Mouse (Mus musculus) hindbrain, embryonic 11.5 days (tissue): Measurements from ENCODE around the gene Pkp4. TPM values are rescaled to one million over a fixed set of nuclear protein-coding genes. Genes with fewer than 3 reads are reported as not detected.

Experiments used
- ATAC-seq: fragments of 200-750 bp; cut with Nextera tagmentation; 2 replicates; pipeline ENCODE4 v1.8.0; 2017; ENCODE audit warnings: mild to moderate bottlenecking, moderate TSS enrichment, moderate library complexity; ENCODE audit not compliant: low FRiP score
- DNase-seq: peaks from one replicate; pipeline ENCODE4 v3.0.0-alpha.2; 2015; ENCODE audit warnings: low spot score
- H3K27ac ChIP-seq: fragments of 300-500 bp; sonication (generic); 2 replicates; pipeline ENCODE4 v1.5.1; 2014; ENCODE audit warnings: mild to moderate bottlenecking, low read depth, low read length
- H3K27me3 ChIP-seq: fragments of 300-500 bp; sonication (generic); 2 replicates; pipeline ENCODE4 v1.6.1; 2014; ENCODE audit warnings: mild to moderate bottlenecking, low read length, moderate library complexity, mixed read lengths; ENCODE audit not compliant: control insufficient read depth, insufficient read depth
- H3K36me3 ChIP-seq: fragments of 300-500 bp; sonication (generic); 2 replicates; pipeline ENCODE4 v1.6.1; 2014; ENCODE audit warnings: mild to moderate bottlenecking, low read length, moderate library complexity, mixed read lengths; ENCODE audit not compliant: control insufficient read depth, insufficient read depth
- H3K4me1 ChIP-seq: fragments of 300-500 bp; sonication (generic); replicated peaks from 2 replicates; pipeline ENCODE4 v1.6.1; 2014; ENCODE audit warnings: low read length, mixed read lengths; ENCODE audit not compliant: control insufficient read depth, insufficient read depth
- H3K4me2 ChIP-seq: fragments of 300-500 bp; sonication (generic); replicated peaks from 2 replicates; pipeline ENCODE4 v1.6.1; 2014; ENCODE audit warnings: mild to moderate bottlenecking, low read depth, low read length
- H3K4me3 ChIP-seq: fragments of 300-500 bp; sonication (generic); 2 replicates; pipeline ENCODE4 v1.5.1; 2014; ENCODE audit warnings: low read depth, low read length
- H3K9ac ChIP-seq: fragments of 300-500 bp; sonication (generic); 2 replicates; pipeline ENCODE4 v1.6.1; 2014; ENCODE audit warnings: low read depth, low read length
- H3K9me3 ChIP-seq: fragments of 300-500 bp; sonication (generic); 2 replicates; pipeline ENCODE4 v1.6.1; 2016; ENCODE audit warnings: low read length; ENCODE audit not compliant: control insufficient read depth
- WGBS: fragments of 180-500 bp; shearing (Covaris S2); extraction: QIAGEN DNeasy Blood & Tissue Kit; methylation state at CpG from one replicate; pipeline ENCODE4 v1.1.7; 2014; 5-methylcytosine and 5-hydroxymethylcytosine counted together
- polyA plus RNA-seq: library from polyadenylated mRNA; unstranded; fragments of >200 nt; fragmentation: Nextera tagmentation; extraction: Ambion mirVana; gene quantifications from 2 replicates; pipeline ENCODE4 v1.2.1, GENCODE M21; 2014

Gene Pkp4
- polyA plus RNA-seq, 1 experiment from 2014 or later = 21.3 TPM

DNA sequence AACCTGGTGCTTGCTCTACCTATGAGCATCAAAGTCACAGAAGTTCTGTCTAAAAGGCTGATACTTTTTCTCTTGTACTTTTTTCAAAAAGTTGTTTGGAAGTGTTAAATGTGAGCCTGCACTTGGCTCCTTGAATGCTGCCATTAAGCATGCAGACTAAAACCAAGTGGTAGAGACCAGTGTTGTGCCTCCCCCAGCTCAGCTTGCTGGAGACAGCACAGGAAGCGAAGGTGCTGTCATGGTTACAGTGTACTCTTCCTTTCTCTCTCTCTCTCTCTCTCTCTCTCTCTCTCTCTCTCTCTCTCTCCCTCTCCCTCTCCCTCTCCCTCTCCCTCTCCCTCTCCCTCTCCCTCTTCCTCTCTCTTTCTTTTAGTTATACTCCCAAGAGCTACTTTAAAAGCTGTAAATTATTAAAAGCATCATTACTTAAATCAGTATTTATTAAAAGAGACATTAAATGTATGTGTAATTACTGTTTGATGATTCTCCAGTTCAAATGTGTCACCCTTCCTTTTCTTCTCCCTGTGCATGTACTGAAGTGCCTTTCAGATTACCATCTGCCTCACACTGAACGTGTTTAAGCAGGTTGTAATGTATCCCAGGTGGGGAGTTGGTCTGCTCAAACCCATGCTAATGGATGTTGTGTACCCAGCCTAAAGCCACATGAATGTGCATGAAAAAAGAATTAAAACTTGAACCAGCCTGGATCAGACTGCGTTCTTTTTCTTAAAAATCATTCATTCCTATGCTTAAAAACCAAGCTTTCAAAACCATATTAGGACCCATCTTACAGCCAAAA, 43.2 kb downstream of the Pkp4 start:
- no peaks in the 10 kb centered on the region for H3K27me3 ChIP-seq
- no peaks in the 10 kb centered on the region for H3K9me3 ChIP-seq
- no peaks in the 10 kb centered on the region for H3K36me3 ChIP-seq
- H3K4me3 ChIP-seq = no peak overlapping the region
- no peak for DNase-seq
- WGBS = 79% methylated on average over 3 of the region's 3 CpGs
- no peak for ATAC-seq
- no peak overlapping the region for H3K9ac ChIP-seq
- H3K4me2 ChIP-seq = no peak overlapping the region
- H3K4me1 ChIP-seq = no peaks in the 10 kb centered on the region
- no peak overlapping the region for H3K27ac ChIP-seq

DNA sequence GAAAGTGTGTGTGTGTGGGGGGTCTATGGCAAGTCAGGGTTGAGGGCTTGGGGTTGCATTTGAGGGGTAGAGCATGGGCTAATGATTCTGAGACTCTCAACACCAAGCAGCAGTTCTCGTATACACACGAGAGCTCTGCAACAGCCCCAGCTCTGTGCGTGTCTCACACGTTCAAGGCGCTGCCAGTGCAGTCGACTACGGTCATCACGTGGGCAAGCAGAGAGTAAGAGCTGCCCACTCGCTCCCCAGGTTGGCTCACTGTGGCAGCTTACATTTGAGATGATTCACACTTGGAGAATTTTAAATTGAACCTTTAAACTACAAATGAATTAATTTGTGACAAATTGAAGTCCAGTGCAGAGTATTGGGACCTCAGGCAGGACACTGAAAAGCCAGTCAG, 44.4 kb downstream of the Pkp4 start:
- Histone ChIP-seq H3K4me2 (no peak overlapping the region), H3K9me3 (no peaks in the 10 kb centered on the region), H3K4me3 (no peak overlapping the region), H3K4me1 (no peaks in the 10 kb centered on the region), H3K27ac (no peak overlapping the region), H3K27me3 (no peaks in the 10 kb centered on the region), H3K36me3 (no peaks in the 10 kb centered on the region), H3K9ac (no peak overlapping the region)
- DNase-seq = no peak
- no peak for ATAC-seq
- WGBS = 96% methylated on average over 9 of the region's 9 CpGs

DNA sequence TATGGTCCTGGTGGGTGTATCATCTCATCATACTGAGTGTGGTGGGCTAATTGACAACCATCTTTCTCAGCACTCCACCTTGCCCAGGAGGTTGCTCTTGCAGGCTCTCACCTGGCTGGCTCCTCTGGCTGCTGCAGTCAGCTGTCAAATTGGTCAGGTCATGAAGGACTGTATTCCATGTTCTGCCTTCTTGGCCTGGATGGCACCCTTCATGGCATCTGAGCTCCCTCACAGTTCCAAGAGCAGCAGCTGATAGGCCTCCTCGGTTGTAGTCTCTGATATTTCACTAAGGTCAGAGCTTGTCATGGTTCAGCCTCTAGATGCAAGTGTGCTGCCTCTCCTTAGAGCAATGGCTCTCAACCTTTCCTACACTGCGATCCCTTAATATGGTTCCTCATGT, 45.5 kb downstream of the Pkp4 start:
- Histone ChIP-seq H3K4me3 (no peak overlapping the region), H3K9ac (no peak overlapping the region), H3K9me3 (no peaks in the 10 kb centered on the region), H3K36me3 (no peaks in the 10 kb centered on the region), H3K4me2 (no peak overlapping the region), H3K4me1 (no peaks in the 10 kb centered on the region), H3K27ac (no peak overlapping the region), H3K27me3 (no peaks in the 10 kb centered on the region)
- WGBS = 96% methylated on average over 2 of the region's 2 CpGs
- DNase-seq (no peak), ATAC-seq (no peak)

DNA sequence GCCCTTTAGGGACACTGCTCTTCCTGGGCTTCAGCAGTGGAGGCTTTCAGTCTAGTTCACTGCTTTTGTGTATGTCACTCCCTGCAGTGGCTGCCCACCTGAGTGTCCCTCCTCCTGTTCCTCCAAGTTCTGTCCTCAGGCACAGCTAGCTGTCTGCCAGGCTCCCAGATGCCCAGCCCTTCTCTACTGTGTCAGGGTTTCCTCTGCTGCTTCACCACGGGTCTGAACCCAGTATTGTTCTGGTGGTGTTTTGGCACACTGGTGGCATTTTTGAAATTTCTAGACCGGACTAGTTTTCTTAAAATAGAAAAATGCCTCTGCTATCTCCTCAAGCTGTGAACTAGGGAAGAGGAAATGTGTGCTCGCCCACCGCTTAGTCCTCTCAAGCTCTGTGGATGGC, 46.6 kb downstream of the Pkp4 start:
- Histone ChIP-seq H3K4me2 (no peak overlapping the region), H3K27ac (no peak overlapping the region), H3K9me3 (no peaks in the 10 kb centered on the region), H3K4me1 (no peaks in the 10 kb centered on the region), H3K9ac (no peak overlapping the region), H3K27me3 (no peaks in the 10 kb centered on the region), H3K4me3 (no peak overlapping the region), H3K36me3 (no peaks in the 10 kb centered on the region)
- DNase-seq (no peak), ATAC-seq (no peak)
- WGBS = 63% methylated on average over 4 of the region's 4 CpGs

DNA sequence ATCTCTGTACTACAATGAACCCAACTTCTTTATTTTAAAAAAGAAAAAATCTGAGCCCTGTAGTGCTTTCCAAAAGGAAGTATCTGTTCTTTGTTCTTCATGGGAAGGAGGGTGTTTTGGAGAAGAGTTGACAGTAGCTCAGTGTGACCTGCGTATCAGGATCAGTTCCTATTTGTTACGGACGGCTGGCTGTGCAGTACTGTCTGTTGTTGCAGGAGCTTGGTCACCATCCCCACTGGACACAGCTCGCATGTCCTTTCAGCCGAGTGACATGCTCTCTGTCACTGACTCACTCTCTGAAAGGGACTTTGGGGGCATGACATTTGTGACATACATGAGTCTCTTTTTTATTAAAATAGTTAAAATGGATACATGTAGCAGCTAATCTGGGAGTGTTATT, 47.1 kb downstream of the Pkp4 start:
- Histone ChIP-seq H3K4me3 (no peak overlapping the region), H3K9me3 (no peaks in the 10 kb centered on the region), H3K9ac (no peak overlapping the region), H3K27ac (no peak overlapping the region), H3K4me1 (no peaks in the 10 kb centered on the region), H3K36me3 (no peaks in the 10 kb centered on the region), H3K27me3 (no peaks in the 10 kb centered on the region), H3K4me2 (no peak overlapping the region)
- WGBS = 48% methylated on average over 5 of the region's 5 CpGs
- DNase-seq = no peak
- no peak for ATAC-seq

DNA sequence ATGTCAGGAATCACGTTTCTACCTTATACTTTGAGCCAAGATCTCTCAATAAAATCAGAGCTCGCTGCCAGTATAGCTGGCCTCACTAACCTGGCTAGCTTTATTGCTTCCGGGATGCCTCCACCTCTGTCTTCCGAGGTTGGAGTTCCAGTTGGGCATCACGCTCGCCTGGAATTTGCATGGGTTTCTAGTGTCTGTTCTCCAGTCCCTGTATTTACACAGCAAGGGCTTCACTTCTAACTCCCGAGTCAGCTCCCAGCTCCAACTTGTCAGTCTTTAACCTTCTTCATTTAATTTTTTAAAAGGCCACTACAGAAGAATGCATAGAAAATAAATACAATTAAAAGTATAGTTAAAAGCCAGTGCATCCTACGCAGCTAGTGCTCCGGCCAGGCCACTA, 47.6 kb downstream of the Pkp4 start:
- no peak overlapping the region for H3K27ac ChIP-seq
- ATAC-seq (no peak), DNase-seq (no peak)
- H3K9me3 ChIP-seq = no peaks in the 10 kb centered on the region
- H3K4me3 ChIP-seq = no peak overlapping the region
- H3K36me3 ChIP-seq = no peaks in the 10 kb centered on the region
- no peak overlapping the region for H3K9ac ChIP-seq
- H3K4me1 ChIP-seq = no peaks in the 10 kb centered on the region
- H3K4me2 ChIP-seq = no peak overlapping the region
- H3K27me3 ChIP-seq = no peaks in the 10 kb centered on the region
- WGBS = 83% methylated on average over 9 of the region's 9 CpGs

DNA sequence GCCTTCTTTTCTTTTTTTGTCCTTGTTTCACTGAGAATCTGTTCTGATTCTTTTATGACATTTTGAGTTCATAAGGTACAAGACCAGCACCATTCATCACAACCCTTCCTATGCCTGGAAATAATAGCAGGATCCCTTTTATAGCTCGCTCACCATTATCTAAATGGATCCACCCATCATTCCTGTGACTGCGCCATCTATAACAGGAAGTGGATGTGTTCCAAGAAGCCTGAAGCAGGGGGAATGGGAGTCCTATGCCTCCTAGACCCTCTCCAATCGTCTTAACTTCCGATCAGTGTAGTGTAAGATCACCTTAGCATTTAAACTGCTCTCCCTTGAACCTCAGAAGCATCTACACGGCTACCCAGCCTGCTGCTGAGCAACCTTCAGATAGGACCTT, 50.4 kb downstream of the Pkp4 start:
- ATAC-seq = no peak
- Histone ChIP-seq H3K4me3 (no peak overlapping the region), H3K27me3 (no peaks in the 10 kb centered on the region), H3K4me2 (no peak overlapping the region), H3K27ac (no peak overlapping the region), H3K4me1 (no peaks in the 10 kb centered on the region), H3K36me3 (no peaks in the 10 kb centered on the region), H3K9me3 (no peaks in the 10 kb centered on the region), H3K9ac (no peak overlapping the region)
- DNase-seq = no peak
- WGBS = 94% methylated on average over 5 of the region's 5 CpGs

DNA sequence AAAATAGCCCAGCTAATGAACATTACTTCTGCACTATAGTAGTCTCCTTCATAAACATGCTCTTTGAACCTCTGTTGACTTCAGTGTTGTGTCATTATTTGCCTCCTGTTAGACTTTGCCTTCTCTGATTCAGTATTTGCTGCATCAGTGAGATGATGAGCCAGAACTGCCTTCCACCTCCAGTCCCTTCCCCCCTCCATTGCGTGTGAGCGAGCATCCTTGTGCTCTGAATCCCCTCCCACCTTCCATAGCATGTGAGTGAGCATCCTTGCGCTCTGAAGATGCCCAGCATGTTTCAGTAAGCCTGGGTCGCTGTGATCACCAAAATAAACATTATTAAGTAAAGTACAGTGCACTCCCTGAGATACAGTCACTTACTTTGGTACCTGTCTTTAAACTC, 51.8 kb downstream of the Pkp4 start:
- ATAC-seq (no peak), DNase-seq (no peak)
- WGBS = 89% methylated on average over 4 of the region's 4 CpGs
- Histone ChIP-seq H3K4me2 (no peak overlapping the region), H3K4me1 (no peaks in the 10 kb centered on the region), H3K27me3 (no peaks in the 10 kb centered on the region), H3K27ac (no peak overlapping the region), H3K9me3 (no peaks in the 10 kb centered on the region), H3K9ac (no peak overlapping the region), H3K36me3 (no peaks in the 10 kb centered on the region), H3K4me3 (no peak overlapping the region)

DNA sequence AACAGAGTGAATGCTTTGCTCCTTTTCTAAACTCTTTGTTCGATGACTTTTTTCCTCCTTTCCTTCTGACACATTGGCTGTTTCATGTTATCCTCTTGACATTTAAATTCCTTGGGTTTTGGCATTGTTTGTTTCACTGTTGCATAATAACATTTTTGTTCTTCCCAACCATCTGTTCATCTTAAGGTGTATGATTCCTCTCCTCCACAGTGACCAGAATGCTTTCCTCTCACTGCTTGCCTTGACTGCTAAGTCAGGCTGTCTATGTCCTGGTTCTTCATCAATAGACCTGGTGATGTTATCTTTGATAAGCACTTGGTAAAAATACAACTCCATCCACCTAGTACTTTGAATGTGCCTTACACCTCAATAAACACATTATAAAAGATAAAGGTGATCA, 52.2 kb downstream of the Pkp4 start:
- Histone ChIP-seq H3K27me3 (no peaks in the 10 kb centered on the region), H3K9me3 (no peaks in the 10 kb centered on the region), H3K4me2 (no peak overlapping the region), H3K9ac (no peak overlapping the region), H3K36me3 (no peaks in the 10 kb centered on the region), H3K4me3 (no peak overlapping the region), H3K27ac (no peak overlapping the region), H3K4me1 (no peaks in the 10 kb centered on the region)
- DNase-seq (no peak), ATAC-seq (no peak)
- WGBS = 100% methylated on average over 1 of the region's 1 CpGs
